Comparison of ENCODE assay signal across 21 mouse cellular contexts in genomic region chr12:29798595-29799391, GRCm38 (mm10).
"Had no signal": no experiment of that assay in that cellular context is flagged by ENCODE, and none has a peak within 500 bp of the region (broad histone marks: within the 10 kb centered on the region; RNA-seq: fewer than 3 reads in every experiment).

No protein-coding gene starts in this region.

- H3K27ac ChIP-seq: liver, embryonic 13.5 days; liver, embryonic 15.5 days; lung, embryonic 15.5 days; midbrain, embryonic 10.5 days; midbrain, embryonic 13.5 days; midbrain, embryonic 15.5 days; neural tube, embryonic 13.5 days; neural tube, embryonic 15.5 days; stomach, embryonic 15.5 days had no signal

- H3K4me1 ChIP-seq: liver, embryonic 13.5 days; liver, embryonic 15.5 days; lung, embryonic 15.5 days; midbrain, embryonic 15.5 days; stomach, embryonic 15.5 days had no signal

- H3K9ac ChIP-seq: liver, embryonic 13.5 days; liver, embryonic 15.5 days; liver, postnatal 0 days; lung, embryonic 15.5 days; midbrain, embryonic 13.5 days; midbrain, embryonic 15.5 days; neural tube, embryonic 13.5 days; neural tube, embryonic 15.5 days; stomach, embryonic 15.5 days had no signal

- H3K27me3 ChIP-seq: liver, embryonic 13.5 days; liver, embryonic 15.5 days; lung, embryonic 15.5 days; midbrain, embryonic 13.5 days; midbrain, embryonic 15.5 days; neural tube, embryonic 13.5 days; neural tube, embryonic 15.5 days; stomach, embryonic 15.5 days had no signal

- H3K4me3 ChIP-seq: liver, embryonic 13.5 days; liver, embryonic 15.5 days; lung, embryonic 15.5 days; midbrain, embryonic 10.5 days; midbrain, embryonic 13.5 days; midbrain, embryonic 15.5 days; myocyte; neural tube, embryonic 13.5 days; neural tube, embryonic 15.5 days; stomach, embryonic 15.5 days had no signal

- H3K4me2 ChIP-seq: liver, embryonic 11.5 days; liver, embryonic 13.5 days; liver, embryonic 15.5 days; lung, embryonic 15.5 days; midbrain, embryonic 13.5 days; midbrain, embryonic 15.5 days; neural tube, embryonic 13.5 days; neural tube, embryonic 15.5 days; stomach, embryonic 15.5 days had no signal

- H3K36me3 ChIP-seq: liver, embryonic 13.5 days; liver, embryonic 15.5 days; lung, embryonic 15.5 days; midbrain, embryonic 10.5 days; midbrain, embryonic 13.5 days; midbrain, embryonic 15.5 days; neural tube, embryonic 13.5 days; neural tube, embryonic 15.5 days; stomach, embryonic 15.5 days had no signal

- H3K9me3 ChIP-seq: liver, embryonic 13.5 days; liver, embryonic 15.5 days; lung, embryonic 15.5 days; midbrain, embryonic 10.5 days; midbrain, embryonic 13.5 days; midbrain, embryonic 15.5 days; neural tube, embryonic 13.5 days; neural tube, embryonic 15.5 days; stomach, embryonic 15.5 days had no signal

- ATAC-seq: liver, postnatal 0 days; lung, postnatal 0 days; midbrain, embryonic 13.5 days; midbrain, embryonic 15.5 days had no signal

- DNase-seq: liver, embryonic 13.5 days; liver, postnatal 0 days; lung, adult 2 months; lung, postnatal 14 days; lung, postnatal 4 days; right cerebral cortex, postnatal 14 days; spleen, adult 18-20 months; thymus, adult 2 months; thymus, postnatal 25 days; thymus, postnatal 4 days had no signal
